In genomic region chr2:58354389-58354788, GRCm38 (mm10) we compare ENCODE assay signal across 24 mouse cellular contexts. TPM values are rescaled to one million over a fixed set of nuclear protein-coding genes. Genes with fewer than 3 reads are reported as not detected.
"Had no signal": no experiment of that assay in that cellular context is flagged by ENCODE, and none has a peak within 500 bp of the region (broad histone marks: within the 10 kb centered on the region; RNA-seq: fewer than 3 reads in every experiment).

No protein-coding gene starts in this region.

- DNase-seq: gastrocnemius, adult 2 months; gastrocnemius, postnatal 10 days; gastrocnemius, postnatal 25 days; heart, postnatal 14 days; heart, postnatal 36 days; kidney, adult 18-20 months; kidney, postnatal 10 days; kidney, postnatal 25 days; kidney, postnatal 4 days; liver; liver, embryonic 13.5 days; liver, postnatal 0 days had no signal

- H3K4me3 ChIP-seq: gastrocnemius, adult 2 months; heart, embryonic 13.5 days; heart, embryonic 15.5 days; hindbrain, embryonic 13.5 days; hindbrain, embryonic 15.5 days; layer of hippocampus, adult 2 months; left cerebral cortex, adult 2 months; limb, embryonic 10.5 days; limb, embryonic 12.5 days; liver, embryonic 13.5 days; liver, embryonic 15.5 days had no signal

- H3K27ac ChIP-seq: gastrocnemius, adult 2 months; heart, embryonic 13.5 days; heart, embryonic 15.5 days; hindbrain, embryonic 13.5 days; hindbrain, embryonic 15.5 days; hindbrain, postnatal 0 days; layer of hippocampus, adult 2 months; left cerebral cortex, adult 2 months; limb, embryonic 10.5 days; limb, embryonic 12.5 days; liver, embryonic 13.5 days; liver, embryonic 15.5 days had no signal

RNA-seq across cellular contexts. Expression of gene Acvr1c, which starts 3.3 kb away (rescaled TPM):
- total RNA-seq: granulocyte monocyte progenitor cell, adult 5-6 weeks; hematopoietic stem cell, adult 5-6 weeks had no signal
- polyA plus RNA-seq: liver, embryonic 13.5 days had no signal
